Mouse (Mus musculus) adrenal gland, adult 8-10 months (tissue): ENCODE results near the gene Anapc1. TPM values are rescaled to one million over a fixed set of nuclear protein-coding genes. Genes with fewer than 3 reads are reported as not detected.

Experiments
- DNase-seq: peaks from one replicate; pipeline ENCODE4 v3.0.0; 2022
- total RNA-seq, 4 experiments: library from RNA; stranded (reverse); gene quantifications; 2 replicates each; pipeline ENCODE4 v1.2.4; 2022

Gene Anapc1
- total RNA-seq, 4 experiments from 2014 or later = 68.0 to 107 (median 76.9) TPM

GRCm38 (mm10) chr2:128565904-128566303, 121.3 kb downstream of the Anapc1 start:
- no peak for DNase-seq

- DNase-seq = no peak
Observed at GRCm38 (mm10) chr2:128564195-128564594, 123.0 kb downstream of the Anapc1 start.

Other genes starting within 250 kb of the Anapc1 start
- not detected for gene Spdye4c, start 96.2 kb downstream of the Anapc1 start, total RNA-seq
- gene Mertk, start 11.6 kb upstream of the Anapc1 start, total RNA-seq = 10 to 100 TPM in 3 of 4 experiments, 1 to 10 TPM in 1; 9.6 to 19.3 (median 12.6) TPM
- 10 to 100 TPM; 40.4 to 47.4 (median 44.1) TPM for gene Tmem87b, start 130.7 kb upstream of the Anapc1 start, total RNA-seq
- gene Fbln7, start 175.6 kb upstream of the Anapc1 start, total RNA-seq = 1 to 10 TPM; 6.1 to 8.3 (median 7.1) TPM